Mouse (Mus musculus): ENCODE data around the gene Tnni3k.
A peak's percentile ranks its signal among the peaks of the same experiment; 100 is the strongest.
"Not testable (repeated sequence)": the region's sequence is repeated elsewhere in the genome, so short reads cannot be mapped to it uniquely, and the experiment has no call there.

Tnni3k gene

DNA sequence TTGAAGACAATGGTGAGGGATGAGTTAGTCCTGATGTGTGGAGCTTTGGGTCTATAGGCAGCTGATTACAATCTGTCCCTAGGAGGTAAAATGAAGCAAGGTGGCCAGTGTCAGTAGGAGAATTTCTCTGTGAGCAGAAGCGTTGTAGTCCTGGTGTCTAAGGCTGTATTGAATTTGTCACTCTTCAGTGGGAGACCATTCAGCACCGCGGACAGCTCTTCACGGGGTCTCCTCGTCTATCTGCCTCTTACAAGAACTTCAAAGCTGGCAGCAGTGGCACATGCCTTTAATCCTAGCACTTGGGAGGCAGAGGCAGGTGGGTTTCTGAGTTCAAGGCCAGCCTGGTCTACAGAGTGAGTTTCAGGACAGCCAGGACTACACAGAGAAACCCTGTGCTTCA is 235.5 kb downstream of the Tnni3k start:
- DNase-seq: not testable (repeated sequence)

DNA sequence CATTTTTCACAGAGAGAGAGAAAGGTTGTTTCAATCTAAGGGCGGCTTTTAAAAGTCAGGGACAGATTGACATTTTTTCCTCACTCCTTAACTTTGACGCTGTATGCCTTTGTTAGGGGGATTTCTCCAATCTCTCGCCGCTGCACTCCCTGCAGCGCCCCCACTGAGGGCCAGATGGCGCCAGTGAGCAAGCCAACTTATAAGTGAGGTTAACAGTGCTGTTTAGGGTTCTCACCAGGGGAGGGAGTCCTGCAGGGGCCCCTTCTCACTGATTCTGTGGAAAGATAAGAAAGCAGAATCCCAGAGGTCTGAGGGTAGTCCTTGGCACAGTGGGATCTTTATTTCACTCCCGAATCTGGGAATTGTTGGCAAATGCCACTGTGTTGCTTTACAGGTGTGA is 237.5 kb downstream of the Tnni3k start:
- peak; percentile 49 for DNase-seq

DNA sequence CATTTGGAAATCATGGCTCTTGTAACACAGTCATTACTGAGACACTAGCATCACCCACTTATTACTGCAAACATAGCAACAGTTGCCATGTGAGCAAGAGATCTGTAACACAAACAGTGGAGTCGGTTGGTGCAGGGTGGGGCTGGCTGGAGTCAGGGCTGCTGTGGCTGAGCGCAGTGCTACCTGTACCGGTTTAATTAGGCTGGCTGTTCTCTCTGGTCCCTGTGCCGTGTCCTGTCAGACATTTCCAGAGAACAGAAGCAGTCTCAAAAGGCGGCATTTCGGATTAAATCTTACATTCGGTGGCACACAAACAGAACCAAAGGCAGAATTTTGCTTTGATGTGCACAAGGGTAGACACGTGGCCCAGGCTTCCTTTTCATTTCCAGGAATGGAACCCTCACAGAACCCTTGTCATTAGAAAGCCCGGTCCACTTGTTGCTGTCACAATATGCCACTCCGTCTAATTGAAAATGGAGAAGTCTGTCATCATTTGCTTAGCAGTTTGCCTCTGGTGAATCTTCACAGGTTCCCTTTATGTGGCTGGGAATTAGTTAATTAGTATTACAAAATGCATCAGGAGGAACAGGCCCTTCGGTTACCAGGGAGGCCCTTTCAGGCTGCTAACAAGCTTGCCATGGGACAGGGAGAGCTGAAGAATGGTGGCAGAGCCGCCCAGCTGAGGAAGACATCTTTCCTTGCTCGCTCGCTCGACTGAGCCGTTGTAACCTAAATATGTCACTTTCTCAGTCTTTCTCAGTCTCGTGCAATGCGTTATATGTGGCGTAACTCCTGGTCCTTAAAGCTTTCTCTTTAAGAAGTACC is 238.2 kb downstream of the Tnni3k start:
- DNase-seq: no peak

DNA sequence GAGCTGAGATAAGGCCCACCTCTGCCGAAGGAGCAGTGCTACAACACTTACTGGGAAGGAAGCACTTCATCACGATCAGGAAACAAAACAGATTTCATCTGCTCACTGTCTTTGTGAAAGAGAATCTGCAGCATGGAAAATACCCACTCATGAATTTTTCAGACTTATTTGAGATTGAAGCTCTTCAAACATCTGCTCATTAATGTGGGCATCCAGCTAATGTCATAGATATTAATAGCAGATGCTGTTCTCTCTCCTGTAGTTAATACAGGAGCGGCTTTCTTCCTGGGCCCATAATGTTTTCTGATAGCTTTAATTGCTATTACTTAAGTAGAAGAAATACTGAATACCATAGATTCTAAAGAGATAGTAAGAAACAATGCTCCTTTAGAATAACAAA is 239.0 kb downstream of the Tnni3k start:
- DNase-seq: no peak

DNA sequence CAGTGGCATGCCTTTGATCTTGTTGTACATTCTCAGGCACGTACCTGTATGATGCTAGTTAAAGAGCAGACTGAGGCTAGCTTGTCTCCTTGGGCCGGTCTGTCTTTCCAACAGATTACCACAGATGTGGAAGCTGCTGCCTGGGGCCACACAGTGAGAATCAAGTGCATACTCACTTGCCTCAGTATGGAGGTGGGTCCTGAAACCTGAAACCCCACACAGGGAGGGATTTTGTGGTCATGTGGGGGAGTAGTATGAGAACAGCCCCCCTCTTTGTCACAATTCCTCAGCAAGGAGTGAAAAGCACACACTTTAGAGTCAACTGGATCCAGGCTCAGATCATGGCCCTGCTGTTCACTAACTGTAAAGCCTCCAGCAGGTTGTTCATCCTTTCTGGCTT is 239.6 kb downstream of the Tnni3k start:
- no peak for DNase-seq

DNA sequence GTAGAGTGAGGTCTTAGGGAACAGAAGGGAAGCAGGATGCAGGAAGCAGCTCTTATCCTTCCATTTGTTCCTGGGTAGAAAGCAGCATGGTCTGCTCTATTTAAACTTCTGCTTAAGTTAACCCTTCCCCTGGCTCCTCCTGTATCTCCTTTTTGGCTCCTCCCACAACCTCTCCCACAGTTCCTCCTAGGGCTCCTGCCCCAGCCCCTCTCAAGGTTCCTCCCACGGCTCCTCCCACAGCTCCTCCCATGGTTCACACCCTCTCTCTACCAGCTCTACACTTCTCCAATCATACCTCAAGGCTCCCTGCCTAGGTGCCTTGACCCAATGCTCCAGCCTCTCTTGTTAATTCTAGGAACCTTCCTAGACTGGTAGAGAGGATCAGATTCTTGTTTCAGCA is 242.3 kb downstream of the Tnni3k start:
- no peak for DNase-seq

DNA sequence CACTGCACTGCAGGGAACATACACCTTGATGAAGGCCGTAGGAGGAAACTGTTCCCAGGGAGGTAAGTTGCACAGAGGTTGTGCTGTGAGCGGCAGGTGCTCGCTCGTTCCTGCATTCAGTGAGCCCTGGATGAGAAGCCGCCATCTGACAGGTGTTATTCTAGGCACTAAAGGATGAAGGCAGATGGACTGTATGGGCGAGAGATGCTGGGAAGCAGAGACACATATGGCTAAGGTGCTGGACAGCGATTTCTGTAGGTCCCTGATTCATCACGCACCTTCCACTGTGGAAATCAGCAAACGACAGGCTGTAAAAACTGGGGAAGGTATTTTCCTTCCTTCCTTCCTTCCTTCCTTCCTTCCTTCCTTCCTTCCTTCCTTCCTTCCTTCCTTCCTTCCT is 243.4 kb downstream of the Tnni3k start:
- no peak for DNase-seq

DNA sequence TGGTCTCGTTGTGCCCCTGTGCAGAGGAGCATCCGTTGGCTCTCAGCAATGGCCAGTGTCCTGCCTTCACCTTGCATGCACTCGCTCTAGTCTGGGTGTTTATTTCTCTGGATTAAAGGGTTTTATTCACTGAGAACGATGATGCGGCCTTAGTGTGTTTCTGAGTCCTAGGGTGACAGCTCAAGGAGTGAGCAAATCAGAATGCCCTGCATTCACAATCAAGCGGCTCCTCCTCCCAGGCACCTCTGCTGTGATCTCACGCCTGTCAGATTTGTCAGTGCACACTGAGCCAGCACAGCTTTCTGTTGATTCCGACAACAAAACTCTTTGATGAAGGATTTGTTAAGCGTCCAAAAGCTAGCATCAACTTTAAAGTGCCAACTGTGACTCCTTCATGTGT is 243.9 kb downstream of the Tnni3k start:
- no peak for DNase-seq

DNA sequence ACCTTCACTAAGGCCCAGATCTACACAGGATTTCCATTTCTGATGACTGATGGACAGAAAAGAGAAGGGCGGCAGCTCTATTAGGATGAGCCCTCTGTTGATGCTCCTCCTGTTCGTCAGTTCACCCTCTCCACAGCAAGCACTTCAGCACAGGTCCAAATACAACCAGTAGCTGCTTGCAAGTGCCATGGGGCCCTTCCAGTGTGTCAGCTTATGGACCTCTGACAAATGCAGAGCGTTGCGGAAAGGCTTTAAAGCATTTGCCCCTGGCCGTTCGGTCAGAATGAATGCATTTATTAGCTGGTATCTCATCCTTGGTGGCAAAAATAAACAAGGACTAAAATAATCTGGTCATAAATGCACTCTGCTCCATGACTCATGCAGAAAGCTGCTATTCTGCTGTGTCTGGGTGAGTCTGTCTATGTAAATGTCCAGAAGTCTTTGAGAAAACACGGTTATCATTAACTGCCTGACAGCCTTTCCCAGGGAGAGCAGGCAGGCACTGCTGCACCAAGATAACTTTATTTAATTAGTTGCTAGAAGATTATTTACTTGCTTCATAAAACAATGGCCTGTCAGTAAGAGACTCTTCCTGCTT is 244.8 kb downstream of the Tnni3k start:
- DNase-seq: no peak

DNA sequence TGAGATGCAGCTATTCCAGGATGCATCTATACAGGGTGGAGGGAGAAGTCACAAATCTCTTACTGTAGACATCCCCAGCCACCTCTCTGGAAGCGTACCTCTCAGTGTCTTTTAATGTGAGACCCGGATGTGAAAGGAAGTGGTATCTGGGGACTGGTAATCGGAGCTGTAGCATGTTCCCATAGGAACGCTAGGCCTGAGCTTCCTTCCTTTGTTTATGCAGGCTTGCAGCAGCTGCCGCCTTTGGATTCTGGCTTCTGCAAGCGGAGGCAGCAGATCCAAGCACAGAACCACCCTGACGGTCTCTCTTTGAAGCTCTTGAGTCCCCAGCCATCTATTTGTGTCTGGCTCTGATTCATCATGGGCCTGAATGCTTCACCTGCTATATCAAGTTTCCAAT is 248.6 kb downstream of the Tnni3k start:
- DNase-seq: no peak

DNA sequence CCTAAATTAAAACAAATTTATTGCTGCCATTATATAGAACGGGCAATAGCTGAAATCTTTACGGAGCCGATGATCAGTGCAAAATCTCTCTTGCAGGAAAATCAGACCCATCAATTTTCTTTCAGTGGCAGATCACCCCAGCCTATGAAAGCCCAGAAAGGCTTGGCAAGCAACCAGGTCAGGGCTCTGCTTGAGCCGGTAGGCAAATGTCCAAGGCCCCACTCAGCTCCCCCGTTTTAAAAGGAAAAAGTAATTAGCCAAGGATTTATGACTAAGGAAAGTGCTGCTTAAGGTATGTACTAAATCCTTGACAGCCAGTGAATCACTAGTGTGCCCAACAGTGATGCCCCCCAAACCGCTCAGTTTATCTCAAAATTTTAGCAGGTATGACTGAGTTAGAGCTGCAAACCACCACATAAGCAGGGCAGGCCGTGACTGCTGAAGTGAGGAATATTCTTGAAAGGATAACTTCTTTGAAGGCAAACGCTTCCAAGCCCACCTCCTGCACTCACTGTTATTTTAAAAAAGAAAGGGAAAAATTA is 254.2 kb downstream of the Tnni3k start:
- peak; percentile 44 for DNase-seq

DNA sequence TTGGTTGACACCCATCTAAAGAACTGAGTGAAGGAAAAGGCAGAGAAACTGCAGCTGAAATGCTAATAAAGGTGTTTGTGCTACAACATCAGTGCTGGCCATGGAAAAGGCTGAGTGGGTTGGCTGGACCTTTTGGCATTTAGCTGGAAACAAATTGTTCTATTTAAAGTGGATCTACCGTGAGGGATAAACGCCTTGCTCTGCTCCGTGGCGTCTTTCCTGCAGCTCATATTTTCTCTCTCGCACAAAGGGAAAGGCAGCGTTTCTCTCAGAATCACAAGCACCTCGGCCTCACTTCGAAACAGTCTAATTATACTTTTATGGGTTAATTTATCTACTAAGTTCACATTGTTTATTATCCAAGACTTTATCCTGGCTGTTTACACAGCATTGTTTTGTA is 254.8 kb downstream of the Tnni3k start:
- DNase-seq: no peak

DNA sequence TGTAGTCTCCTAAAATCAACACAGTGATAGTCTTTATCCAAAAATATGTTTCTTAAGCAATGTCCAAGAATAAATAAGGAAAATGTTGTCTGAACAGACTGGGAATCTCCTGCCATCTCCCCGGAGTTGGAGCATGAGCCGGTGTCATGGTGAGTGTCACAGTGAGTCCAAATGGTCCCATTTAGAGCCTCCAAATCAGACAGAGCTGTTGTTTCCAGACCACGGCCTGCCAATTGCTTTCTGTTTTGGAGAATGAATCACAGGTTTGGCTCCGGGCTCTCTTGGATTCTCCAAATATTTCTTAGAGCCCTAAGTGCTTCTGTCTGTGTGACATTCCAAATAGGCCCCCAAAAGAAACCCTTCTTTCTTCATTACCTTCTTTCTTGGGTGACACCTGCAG is 256.4 kb downstream of the Tnni3k start:
- no peak for DNase-seq

DNA sequence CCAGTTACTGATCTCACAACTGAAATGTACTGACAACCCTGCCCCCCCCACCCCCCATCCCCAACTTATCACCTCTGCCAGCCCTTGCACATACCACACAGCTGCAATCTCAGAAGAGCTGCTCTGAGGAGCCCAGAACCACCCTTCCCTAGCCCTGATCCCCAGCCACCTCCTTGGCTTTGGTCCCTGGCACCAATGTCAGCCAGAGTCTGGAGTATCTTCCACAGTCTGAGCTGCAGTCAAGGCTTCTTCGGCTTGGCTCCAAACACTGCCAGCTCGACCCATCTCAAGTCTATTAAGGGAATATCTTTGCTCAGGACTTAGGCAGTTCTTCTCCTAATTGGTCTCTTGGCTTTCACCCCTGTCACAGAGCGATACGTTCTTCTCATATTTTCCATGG is 261.6 kb downstream of the Tnni3k start:
- no peak for DNase-seq

DNA sequence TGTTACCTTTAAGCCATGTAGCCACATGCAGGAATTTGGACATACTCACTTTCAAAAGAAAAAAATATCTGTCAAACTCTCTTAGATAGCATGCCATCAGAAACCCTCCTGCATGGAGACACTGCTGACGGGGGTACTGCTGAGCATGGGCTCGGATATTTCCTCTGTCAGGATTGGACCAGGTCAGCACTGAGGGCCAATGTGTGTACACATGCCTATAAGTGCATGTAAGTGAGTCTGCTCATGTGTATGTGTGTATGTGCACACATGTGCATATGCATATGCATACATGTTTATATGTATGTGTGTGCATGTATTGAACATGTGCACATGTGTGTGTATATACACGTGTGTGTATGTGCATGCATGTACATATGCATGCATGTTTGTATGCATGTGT is 267.6 kb downstream of the Tnni3k start:
- no peak for DNase-seq

DNA sequence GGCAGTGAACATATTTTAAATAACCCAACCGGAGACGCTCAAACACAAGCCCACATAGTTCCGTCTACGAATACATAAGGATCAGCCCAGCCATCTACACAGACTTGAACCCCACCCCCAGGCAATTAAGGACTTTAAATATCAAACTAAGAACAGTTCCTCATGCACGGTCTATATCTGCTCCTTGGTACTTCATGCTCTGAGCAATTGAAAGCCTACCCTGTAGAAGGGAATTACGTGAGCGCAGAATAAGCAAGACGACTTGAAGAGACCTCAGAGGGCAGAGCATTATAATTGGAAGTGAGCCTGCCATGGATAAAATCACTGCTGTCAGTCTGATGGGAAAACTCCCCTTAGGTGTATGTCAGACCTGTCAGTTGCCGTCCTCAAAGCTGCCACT is 268.9 kb downstream of the Tnni3k start:
- DNase-seq: no peak

DNA sequence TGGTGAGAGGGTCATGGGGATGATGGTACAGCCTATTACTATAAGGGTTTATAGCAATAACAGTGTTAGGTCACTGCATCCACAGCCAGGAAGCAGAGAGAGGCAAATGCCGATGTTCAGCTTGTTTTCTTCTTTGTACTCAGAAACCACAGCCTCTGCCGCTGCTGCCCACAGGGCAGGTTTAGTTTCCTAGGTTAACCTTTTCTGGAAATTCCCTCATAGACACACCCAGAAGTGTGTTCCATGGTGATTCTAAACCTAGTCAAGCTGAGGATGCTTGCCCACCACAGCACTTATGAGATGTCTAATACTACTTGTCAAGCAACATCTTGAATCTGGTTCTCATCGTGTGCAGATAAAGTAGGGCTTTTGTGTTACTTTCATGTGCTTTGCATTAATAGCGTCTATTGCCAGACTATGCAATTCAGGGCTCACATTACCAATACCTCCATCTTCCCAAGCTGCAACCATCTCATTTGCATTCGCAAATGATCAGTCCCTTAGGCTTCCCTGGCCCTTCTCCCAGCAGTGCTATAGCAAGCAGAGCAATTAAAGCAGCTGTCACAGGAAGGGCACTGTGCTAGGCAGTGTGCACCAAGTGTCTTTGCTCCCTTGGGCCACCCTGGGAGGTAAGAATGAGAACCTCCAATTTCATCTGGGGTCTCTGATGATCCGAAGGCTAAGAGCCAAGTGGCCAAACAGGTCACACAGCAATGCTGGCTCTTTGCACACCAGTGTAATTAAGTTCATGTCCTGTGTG is 276.2 kb downstream of the Tnni3k start:
- no peak for DNase-seq

DNA sequence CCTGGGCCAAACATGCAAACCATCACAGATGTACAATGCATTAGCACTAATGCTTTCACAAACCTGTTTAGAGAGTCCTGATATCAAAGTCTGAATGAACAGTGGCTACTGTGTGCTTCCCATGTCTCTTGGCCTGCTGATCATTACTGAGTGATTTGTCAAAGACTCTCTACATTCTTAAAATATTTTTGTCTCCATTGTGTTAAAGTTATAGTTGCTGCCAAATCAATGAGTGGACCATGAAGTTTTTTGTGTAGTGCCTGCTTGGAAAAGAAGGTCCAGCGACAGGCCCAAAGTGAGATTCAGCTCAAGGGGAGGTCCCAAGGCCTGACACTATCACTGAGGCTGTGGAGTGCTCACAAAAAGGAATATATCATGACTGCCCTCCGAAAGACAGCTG is 283.6 kb downstream of the Tnni3k start:
- no peak for DNase-seq

DNA sequence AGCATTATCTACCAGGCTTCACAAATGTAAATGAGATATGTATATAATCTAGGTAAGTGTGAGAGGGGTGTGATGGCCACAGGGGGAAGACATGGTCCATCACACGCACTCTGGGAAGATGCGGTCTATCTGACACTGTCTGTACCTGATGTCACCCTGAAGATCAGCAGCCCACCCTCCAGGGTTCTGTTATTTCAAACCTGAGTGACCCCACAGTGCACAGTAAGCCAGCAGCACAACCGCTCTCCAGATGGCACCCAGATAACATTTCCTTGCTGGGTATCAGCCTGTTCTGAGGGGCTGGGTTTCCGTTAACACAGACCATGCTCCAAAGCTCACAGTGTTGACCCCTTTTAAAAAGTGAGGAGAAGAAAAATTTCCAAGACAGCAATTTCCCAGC is 288.9 kb downstream of the Tnni3k start:
- DNase-seq: no peak

DNA sequence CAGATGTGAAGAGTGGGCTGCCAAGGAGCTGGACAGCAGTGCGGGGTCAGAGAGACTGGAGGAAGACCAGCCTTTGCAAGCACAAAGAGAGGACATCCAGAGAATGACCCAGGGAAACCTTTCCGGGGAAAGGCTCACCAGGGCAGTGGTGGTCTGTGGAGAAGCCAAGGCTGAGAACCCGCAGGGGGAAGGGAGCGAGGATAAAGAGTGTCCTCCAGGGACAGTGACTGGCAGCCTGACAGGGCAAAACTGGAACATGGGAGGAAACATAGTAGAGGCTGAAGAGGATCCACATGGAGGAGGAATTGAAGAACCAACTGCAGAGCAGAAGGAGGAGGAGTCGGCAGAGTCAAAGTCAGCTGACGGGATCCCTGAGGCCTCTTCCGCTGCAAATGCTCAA is 291.1 kb downstream of the Tnni3k start:
- DNase-seq: no peak

DNA sequence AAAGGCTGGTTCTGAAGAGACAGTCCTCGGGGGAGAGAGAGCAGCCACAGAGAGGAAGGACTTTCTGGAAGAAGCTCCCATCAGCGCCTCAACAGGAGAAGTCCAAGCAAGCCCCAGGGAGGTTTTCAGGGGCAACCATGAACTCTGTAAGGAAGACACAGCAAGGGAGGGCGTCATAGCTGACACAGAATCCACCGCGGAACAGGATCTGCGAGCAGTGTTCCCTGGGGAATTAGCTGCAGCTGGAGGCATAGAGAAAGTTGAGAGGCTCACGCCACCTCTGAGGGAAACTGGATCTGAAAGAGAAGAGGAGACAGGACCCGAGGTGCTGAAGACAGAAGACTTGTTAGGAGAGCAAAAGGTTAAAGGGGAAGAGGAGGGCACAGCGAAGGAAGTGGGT is 291.8 kb downstream of the Tnni3k start:
- no peak for DNase-seq

DNA sequence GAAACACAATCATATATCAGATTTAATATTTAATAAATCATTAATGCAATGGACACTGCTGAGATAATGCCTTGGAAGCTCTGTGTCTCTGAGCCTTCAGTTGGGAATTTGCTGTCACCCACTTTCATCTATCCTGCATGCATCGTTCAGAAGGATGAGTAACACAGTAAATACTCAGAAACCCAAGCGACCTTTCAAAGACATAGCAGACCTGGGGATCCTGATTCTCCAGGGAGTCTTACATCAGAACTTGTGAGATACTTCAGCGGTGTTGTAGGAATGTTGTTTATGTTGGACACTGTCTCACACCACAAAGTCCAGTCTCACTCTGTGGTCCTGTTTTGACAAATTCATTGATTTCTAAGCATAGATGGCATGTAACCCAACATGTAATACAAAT is 294.1 kb downstream of the Tnni3k start:
- no peak for DNase-seq

DNA sequence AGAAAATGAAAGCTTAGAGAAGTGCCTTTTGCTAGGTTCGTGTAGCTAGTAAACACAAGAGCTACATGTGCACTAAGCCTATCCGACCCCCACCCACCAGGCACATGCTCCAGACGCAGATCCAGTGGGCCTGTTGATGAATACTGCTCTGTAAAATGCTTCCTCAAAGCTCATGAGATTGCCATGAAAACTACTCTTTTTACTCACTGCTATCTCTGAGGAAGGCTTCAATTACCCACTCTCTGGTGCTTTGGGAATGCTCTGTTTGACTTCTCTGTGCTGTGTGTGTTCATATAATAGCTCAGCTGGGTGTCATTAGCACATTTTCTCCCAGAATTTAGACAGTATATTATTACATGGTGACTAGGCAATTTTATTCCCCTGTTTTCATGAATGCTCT is 297.1 kb downstream of the Tnni3k start:
- DNase-seq: no peak

DNA sequence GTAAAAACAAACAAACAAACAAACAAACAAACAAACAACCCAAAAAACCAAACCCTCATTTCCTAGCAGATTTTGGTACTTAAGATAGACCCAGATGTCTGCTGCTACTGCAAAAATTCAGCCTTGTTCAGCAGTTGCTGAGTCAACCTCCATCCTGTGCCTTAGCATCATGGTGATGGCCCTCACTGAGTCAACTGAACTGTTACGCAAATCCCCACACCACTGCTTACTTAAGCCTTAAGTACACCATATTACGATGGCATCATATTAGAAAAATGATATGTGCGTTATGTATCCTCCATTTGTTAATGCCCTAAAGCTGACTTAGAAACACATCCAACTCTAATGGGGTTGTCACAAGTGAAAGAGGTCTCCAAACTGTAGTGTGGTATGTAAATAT is 300.0 kb downstream of the Tnni3k start:
- no peak for DNase-seq
